Mouse (Mus musculus) lung, postnatal 0 days (tissue): ENCODE results near the gene Gnai3.

Source experiments
- CTCF ChIP-seq: IDR thresholded peaks from 2 replicates; pipeline ENCODE4 v1.5.1; 2016; ENCODE audit warnings: antibody characterized with exemption, mild to moderate bottlenecking
- EP300 ChIP-seq: IDR thresholded peaks from 2 replicates; pipeline ENCODE4 v1.6.1; 2016; ENCODE audit warnings: antibody characterized with exemption, mild to moderate bottlenecking, control low read depth

DNA sequence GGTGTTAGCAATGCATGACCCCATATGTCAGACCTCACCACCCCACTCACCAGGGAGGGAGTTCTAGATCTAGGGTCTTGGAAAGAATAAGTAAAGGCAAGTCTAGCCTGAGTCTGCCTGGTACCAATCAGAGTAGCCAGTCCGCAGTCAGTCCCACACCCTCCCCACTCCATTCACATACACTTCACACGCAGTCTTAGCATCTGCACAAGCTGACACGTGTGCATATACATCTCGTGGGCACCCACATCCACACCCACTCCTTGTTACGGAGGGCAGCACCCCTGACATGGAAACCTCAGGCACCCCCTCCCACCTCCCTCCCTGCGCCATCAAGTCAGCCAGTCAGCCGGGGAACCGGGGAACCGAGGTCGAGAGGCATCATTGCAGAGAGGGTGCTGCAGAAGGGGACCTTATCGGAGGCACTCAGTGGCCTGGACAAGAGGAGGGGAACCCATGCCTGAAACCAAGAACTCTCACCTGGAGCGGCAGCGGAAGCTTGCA, 61.1 kb downstream of the Gnai3 start:
- TF ChIP-seq CTCF (no peak), EP300 (no peak)
